Mouse (Mus musculus): Measurements from ENCODE around the gene Flt1.

DNA sequence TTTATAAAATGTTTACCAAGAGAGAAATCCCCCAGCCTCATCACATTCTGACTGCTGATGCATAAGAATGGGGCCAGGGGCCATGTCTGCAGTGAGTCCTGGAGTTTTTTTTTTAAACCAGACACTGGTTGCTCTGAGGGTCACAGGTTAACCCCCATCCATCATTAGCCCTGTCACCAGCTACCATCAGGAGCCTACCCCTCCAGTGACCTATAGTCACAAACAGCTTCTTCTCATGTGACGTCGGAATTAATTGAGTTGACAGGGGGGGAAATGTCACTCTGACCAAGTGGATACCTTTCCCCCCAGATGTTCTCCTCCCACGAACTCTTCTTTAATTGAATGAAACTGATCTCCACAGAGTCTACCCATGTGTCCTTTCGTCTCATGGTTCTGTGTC, 17.3 kb downstream of the Flt1 start:
- TF ChIP-seq POLR2A (IDR thresholded peaks at IDR 0.05; ENCODE audit: low read depth, low read length) (no peak), CTCF (IDR thresholded peaks at IDR 0.05; ENCODE audit: extremely low read depth, insufficient read depth, insufficient read length, insufficient replicate concordance) (no peak)
